Mouse (Mus musculus) layer of hippocampus, postnatal 36 days (tissue): Measurements from ENCODE around the gene Vmn1r62. TPM values are rescaled to one million over a fixed set of nuclear protein-coding genes. Genes with fewer than 3 reads are reported as not detected.
"Not testable (repeated sequence)": the region's sequence is repeated elsewhere in the genome, so short reads cannot be mapped to it uniquely, and the experiment has no call there.

Experiments used
- DNase-seq, 2 experiments: peaks; one replicate each; pipeline ENCODE4 v3.0.0; 2022
- total RNA-seq, 2 experiments: library from RNA; stranded (reverse); gene quantifications; 2 replicates each; pipeline ENCODE4 v1.2.3; 2021

The Vmn1r62 gene
- not detected for total RNA-seq

- DNase-seq: not testable (repeated sequence)
Observed at GRCm38 (mm10) chr7:5673331-5673730, at the start of gene Vmn1r62. Gene Vmn1r62 (plus strand): TSS chr7:5673631.

Other genes with a start within 250 kb of the Vmn1r62 start
- gene Vmn1r59, start 216.9 kb upstream of the Vmn1r62 start, total RNA-seq: not detected
- gene Vmn2r28, start 179.7 kb upstream of the Vmn1r62 start, total RNA-seq: not detected
- not detected for gene Vmn1r60, start 126.3 kb upstream of the Vmn1r62 start, total RNA-seq
- gene Vmn1r61, start 60.3 kb upstream of the Vmn1r62 start, total RNA-seq: not detected
- gene Vmn1r63, start 131.8 kb downstream of the Vmn1r62 start, total RNA-seq: not detected
- gene Vmn1r64, start 210.9 kb downstream of the Vmn1r62 start, total RNA-seq: not detected